Mouse (Mus musculus) adrenal gland, postnatal 25 days (tissue): ENCODE results near the gene A2ml1. TPM values are rescaled to one million over a fixed set of nuclear protein-coding genes. Genes with fewer than 3 reads are reported as not detected.

Source experiments
- total RNA-seq: library from RNA; stranded (reverse); gene quantifications from 2 replicates; pipeline ENCODE4 v1.2.3, GENCODE M21; 2021

The A2ml1 gene
- total RNA-seq, 1 experiment from 2014 or later = not detected

Other genes with a start within 250 kb of the A2ml1 start
- 53.8 and 54.2 TPM in 2 replicates for gene Tulp3, start 225.8 kb downstream of the A2ml1 start, total RNA-seq
- 24.3 and 25.6 TPM in 2 replicates for gene Rhno1, start 218.7 kb downstream of the A2ml1 start, total RNA-seq
- 7.0 and 12.1 TPM in 2 replicates for gene Foxm1, start 218.6 kb downstream of the A2ml1 start, total RNA-seq
- not detected in 2 replicates for gene Tex52, start 206.2 kb downstream of the A2ml1 start, total RNA-seq
- gene Gm44596, start 206.1 kb downstream of the A2ml1 start, total RNA-seq = not detected in 2 replicates
- 3.0 and 4.1 TPM in 2 replicates for gene Nrip2, start 182.3 kb downstream of the A2ml1 start, total RNA-seq
- gene Itfg2, start 156.7 kb downstream of the A2ml1 start, total RNA-seq = 27.5 and 35.6 TPM in 2 replicates
- 205 and 245 TPM in 2 replicates for gene Fkbp4, start 142.9 kb downstream of the A2ml1 start, total RNA-seq
- gene Pzp, start 54.9 kb downstream of the A2ml1 start, total RNA-seq = 0.30 and 20.2 TPM in 2 replicates
- gene Klrb1a, start 41.9 kb upstream of the A2ml1 start, total RNA-seq = not detected in 2 replicates
- 0.97 and 1.00 TPM in 2 replicates for gene Clec2h, start 80.8 kb upstream of the A2ml1 start, total RNA-seq
- gene Klrb1, start 141.5 kb upstream of the A2ml1 start, total RNA-seq = not detected in 2 replicates
- not detected in 2 replicates for gene Klrb1c, start 207.6 kb upstream of the A2ml1 start, total RNA-seq
- gene Gm44511, start 244.7 kb upstream of the A2ml1 start, total RNA-seq = not detected in 2 replicates
- not detected in 2 replicates for gene Klrb1b, start 244.7 kb upstream of the A2ml1 start, total RNA-seq